Mouse (Mus musculus): ENCODE measurements around the gene Aire. TPM values are rescaled to one million over a fixed set of nuclear protein-coding genes. Genes with fewer than 3 reads are reported as not detected.
"Not testable (repeated sequence)": the region's sequence is repeated elsewhere in the genome, so short reads cannot be mapped to it uniquely, and the experiment has no call there.

Gene Aire
- polyA plus RNA-seq, 1 experiment from 2014 or later: 2.3 TPM

DNA sequence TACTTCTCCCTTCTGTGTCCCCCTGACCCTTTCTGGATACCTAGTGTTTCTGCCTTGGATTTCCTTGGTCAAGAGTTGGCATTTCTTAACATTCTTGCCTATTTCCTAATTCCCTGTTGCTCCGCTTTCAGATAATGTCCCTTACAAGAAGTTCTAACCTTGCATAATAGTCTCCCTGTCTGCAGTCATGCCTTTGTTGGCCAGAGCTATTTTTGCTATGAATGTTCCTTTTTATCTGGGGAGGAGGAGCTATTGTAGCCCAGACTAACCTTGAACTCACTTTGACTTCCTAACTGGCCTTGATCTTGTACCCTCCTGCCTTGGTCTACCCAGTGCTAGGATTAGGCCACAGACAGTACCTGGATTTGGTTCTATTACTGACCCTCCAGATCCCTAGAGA, 27.9 kb downstream of the Aire start:
- WGBS: 88% methylated on average over 1 of the region's 1 CpGs
- Histone ChIP-seq H3K9me3 (ENCODE audit: control insufficient read depth, low read length) (no peaks in the 10 kb centered on the region), H3K9ac (ENCODE audit: low read length) (no peak overlapping the region), H3K4me3 (ENCODE audit: low read length) (no peak overlapping the region), H3K27me3 (ENCODE audit: control insufficient read depth, insufficient read depth, low read depth, low read length) (no peaks in the 10 kb centered on the region; the same call in 1 of the 2 replicates), H3K36me3 (ENCODE audit: control insufficient read depth, insufficient read depth, low read length) (no peaks in the 10 kb centered on the region), H3K4me1 (replicated peaks; ENCODE audit: control insufficient read depth, insufficient read depth, low read length) (peaks cover 2% of the 10 kb centered on the region; the same call in 1 of the 2 replicates), H3K4me2 (ENCODE audit: low read depth, low read length) (no peak overlapping the region), H3K27ac (ENCODE audit: low read length) (no peak overlapping the region)
- ATAC-seq (ENCODE audit: low read depth): no peak

- H3K9ac ChIP-seq (ENCODE audit: low read length): no peak overlapping the region
- 90% methylated on average over 18 of the region's 18 CpGs for WGBS
- H3K4me1 ChIP-seq (replicated peaks; ENCODE audit: control insufficient read depth, insufficient read depth, low read length): peaks cover 14% of the 10 kb centered on the region
- no peaks in the 10 kb centered on the region; the same call in 1 of the 2 replicates for H3K27me3 ChIP-seq (ENCODE audit: control insufficient read depth, insufficient read depth, low read depth, low read length)
- no peaks in the 10 kb centered on the region for H3K36me3 ChIP-seq (ENCODE audit: control insufficient read depth, insufficient read depth, low read length)
- H3K9me3 ChIP-seq (ENCODE audit: control insufficient read depth, low read length): no peaks in the 10 kb centered on the region
- no peak overlapping the region for H3K4me3 ChIP-seq (ENCODE audit: low read length)
- H3K27ac ChIP-seq (ENCODE audit: low read length): no peak overlapping the region
- ATAC-seq (ENCODE audit: low read depth): no peak
- H3K4me2 ChIP-seq (ENCODE audit: low read depth, low read length): no peak overlapping the region
Measured at GRCm38 (mm10) chr10:78012661-78013495, 30.5 kb downstream of the Aire start.

DNA sequence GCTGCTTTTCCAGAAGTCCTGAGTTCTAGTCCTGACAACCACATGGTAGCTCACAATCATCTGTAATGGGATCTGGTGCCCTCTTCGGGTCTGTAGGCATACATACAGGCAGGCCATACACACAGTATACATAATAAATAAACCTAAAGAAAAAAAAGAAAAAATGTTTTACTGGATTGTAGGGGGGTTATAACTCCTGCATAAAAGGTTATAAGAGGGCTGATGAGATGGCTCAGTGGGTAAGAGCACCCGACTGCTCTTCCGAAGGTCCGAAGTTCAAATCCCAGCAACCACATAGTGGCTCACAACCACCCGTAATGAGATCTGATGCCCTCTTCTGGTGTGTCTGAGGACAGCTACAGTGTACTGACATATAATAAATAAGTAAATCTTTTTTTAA, 32.3 kb downstream of the Aire start:
- H3K27me3 ChIP-seq (ENCODE audit: control insufficient read depth, insufficient read depth, low read depth, low read length); H3K9ac ChIP-seq (ENCODE audit: low read length); H3K4me3 ChIP-seq (ENCODE audit: low read length); H3K27ac ChIP-seq (ENCODE audit: low read length); H3K36me3 ChIP-seq (ENCODE audit: control insufficient read depth, insufficient read depth, low read length); H3K4me2 ChIP-seq (ENCODE audit: low read depth, low read length); H3K9me3 ChIP-seq (ENCODE audit: control insufficient read depth, low read length); ATAC-seq (ENCODE audit: low read depth): not testable (repeated sequence)
- whole genome bisulfite sequencing: 89% methylated on average over 5 of the region's 5 CpGs
- H3K4me1 ChIP-seq (replicated peaks; ENCODE audit: control insufficient read depth, insufficient read depth, low read length): peaks cover 27% of the 10 kb centered on the region

- H3K4me3 ChIP-seq (ENCODE audit: low read length): peak overlapping the region; percentile 84
- H3K4me2 ChIP-seq (ENCODE audit: low read depth, low read length): peak overlapping the region; percentile 92
- 16% methylated on average over 10 of the region's 10 CpGs for WGBS
- H3K27me3 ChIP-seq (ENCODE audit: control insufficient read depth, insufficient read depth, low read depth, low read length): no peaks in the 10 kb centered on the region
- H3K4me1 ChIP-seq (replicated peaks; ENCODE audit: control insufficient read depth, insufficient read depth, low read length): peaks cover 27% of the 10 kb centered on the region
- H3K9me3 ChIP-seq (ENCODE audit: control insufficient read depth, low read length): no peaks in the 10 kb centered on the region
- peak overlapping the region; percentile 59 for H3K9ac ChIP-seq (ENCODE audit: low read length)
- H3K27ac ChIP-seq (ENCODE audit: low read length): peak overlapping the region; percentile 78; the same call in 1 of the 2 replicates
- no peaks in the 10 kb centered on the region for H3K36me3 ChIP-seq (ENCODE audit: control insufficient read depth, insufficient read depth, low read length)
- ATAC-seq (ENCODE audit: low read depth): no peak
Measured at GRCm38 (mm10) chr10:78010335-78010734, 33.1 kb downstream of the Aire start.

DNA sequence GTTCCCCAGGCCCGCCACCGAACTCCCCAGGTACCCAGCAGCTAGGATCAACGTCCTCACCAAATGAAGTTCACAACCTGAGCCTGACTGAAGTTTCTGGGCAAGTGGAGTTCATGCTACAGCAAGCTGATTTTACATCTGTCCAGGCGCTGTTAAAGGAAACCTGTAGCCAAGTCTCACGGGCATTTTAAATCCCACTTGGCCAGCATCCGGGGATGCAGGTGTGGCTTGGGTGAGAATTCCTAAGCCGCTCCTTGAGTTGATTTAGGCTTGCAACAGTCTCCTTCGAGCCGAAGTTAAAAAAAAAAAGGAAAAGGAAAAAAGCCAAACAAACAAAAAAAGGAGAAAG, 33.5 kb downstream of the Aire start, which contains the start of gene Pfkl:
Gene Pfkl, minus strand, starts transcription at position 139 of the 349 bp plus-strand sequence.
- no peaks in the 10 kb centered on the region for H3K27me3 ChIP-seq (ENCODE audit: control insufficient read depth, insufficient read depth, low read depth, low read length)
- under 1% methylated on average over 9 of the region's 9 CpGs for WGBS
- H3K9ac ChIP-seq (ENCODE audit: low read length): peak within 1 kb of the TSS; percentile 90
- peaks cover 27% of the 10 kb centered on the region for H3K4me1 ChIP-seq (replicated peaks; ENCODE audit: control insufficient read depth, insufficient read depth, low read length)
- ATAC-seq (ENCODE audit: low read depth): peak; percentile 15; the same call in 1 of the 2 replicates
- H3K27ac ChIP-seq (ENCODE audit: low read length): peak within 1 kb of the TSS; percentile 99
- peak within 1 kb of the TSS; percentile 92 for H3K4me2 ChIP-seq (ENCODE audit: low read depth, low read length)
- H3K36me3 ChIP-seq (ENCODE audit: control insufficient read depth, insufficient read depth, low read length): no peaks in the 10 kb centered on the region
- no peaks in the 10 kb centered on the region for H3K9me3 ChIP-seq (ENCODE audit: control insufficient read depth, low read length)
- H3K4me3 ChIP-seq (ENCODE audit: low read length): peak within 1 kb of the TSS; percentile 84

DNA sequence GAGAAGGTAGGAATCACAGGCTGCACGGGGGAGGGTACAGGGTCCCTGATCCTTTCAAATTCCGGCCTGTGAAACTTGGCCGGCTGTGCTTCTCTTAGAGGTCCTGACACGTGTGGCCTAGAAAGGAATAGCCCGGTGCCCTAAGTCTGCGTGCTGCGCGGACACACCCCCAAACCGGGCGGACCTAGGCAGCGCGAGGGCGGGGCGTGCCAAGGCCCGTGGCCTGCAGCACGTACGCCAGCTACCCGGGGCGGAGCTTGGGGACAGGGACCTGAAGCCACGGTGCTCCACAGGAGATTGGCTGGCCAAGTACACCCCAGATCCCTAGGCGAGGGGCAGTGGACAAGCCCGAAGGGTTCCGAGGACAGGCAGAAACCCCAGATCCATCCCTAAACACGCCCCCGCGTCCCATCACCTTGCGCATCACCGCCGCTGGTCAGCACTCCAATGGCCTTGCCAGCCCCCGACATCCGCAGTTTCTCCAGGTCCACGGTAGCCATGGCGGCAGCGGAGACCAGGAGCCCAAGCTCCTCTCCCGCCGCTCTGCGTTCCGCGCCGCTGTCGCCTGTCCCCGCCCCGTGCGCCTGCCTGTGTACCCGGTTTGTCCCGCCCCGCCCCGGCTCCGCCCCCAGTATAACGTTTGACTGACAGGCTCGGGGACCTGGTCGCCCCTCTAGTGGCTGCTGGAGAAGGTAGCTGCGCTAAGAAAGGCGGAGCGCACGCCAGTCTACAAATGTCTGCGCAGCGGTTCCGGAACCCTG, 34.0 kb downstream of the Aire start:
- no peaks in the 10 kb centered on the region for H3K9me3 ChIP-seq (ENCODE audit: control insufficient read depth, low read length)
- no peaks in the 10 kb centered on the region for H3K36me3 ChIP-seq (ENCODE audit: control insufficient read depth, insufficient read depth, low read length)
- H3K9ac ChIP-seq (ENCODE audit: low read length): peak overlapping the region; percentile 90
- H3K27me3 ChIP-seq (ENCODE audit: control insufficient read depth, insufficient read depth, low read depth, low read length): no peaks in the 10 kb centered on the region
- H3K4me2 ChIP-seq (ENCODE audit: low read depth, low read length): peak overlapping the region; percentile 92
- H3K4me3 ChIP-seq (ENCODE audit: low read length): peak overlapping the region; percentile 84
- peak; percentile 98 for ATAC-seq (ENCODE audit: low read depth)
- WGBS: under 1% methylated on average over 57 of the region's 59 CpGs
- H3K27ac ChIP-seq (ENCODE audit: low read length): peak overlapping the region; percentile 99
- peaks cover 27% of the 10 kb centered on the region for H3K4me1 ChIP-seq (replicated peaks; ENCODE audit: control insufficient read depth, insufficient read depth, low read length)

DNA sequence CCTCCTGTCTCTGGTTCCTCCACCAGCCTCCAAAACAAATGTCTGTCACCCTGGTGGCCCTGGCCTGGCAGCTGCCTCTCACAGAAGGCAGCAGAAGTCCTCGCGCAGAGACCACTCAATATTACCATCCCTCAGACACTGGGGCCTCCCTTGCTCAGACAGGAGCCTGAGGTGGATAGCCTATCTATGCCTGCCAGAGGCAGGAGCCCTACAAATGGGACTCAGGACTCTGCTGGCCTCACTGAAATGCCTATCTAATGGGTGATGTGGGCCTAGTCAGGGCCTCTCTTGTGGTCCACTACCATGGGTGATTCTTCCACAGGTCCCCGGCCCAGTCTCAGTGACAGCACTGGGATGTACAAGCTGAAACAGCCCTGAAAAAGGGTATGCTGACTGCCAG, 35.2 kb downstream of the Aire start:
- H3K9ac ChIP-seq (ENCODE audit: low read length): peak overlapping the region; percentile 90
- peaks cover 27% of the 10 kb centered on the region for H3K4me1 ChIP-seq (replicated peaks; ENCODE audit: control insufficient read depth, insufficient read depth, low read length)
- H3K36me3 ChIP-seq (ENCODE audit: control insufficient read depth, insufficient read depth, low read length): no peaks in the 10 kb centered on the region
- no peaks in the 10 kb centered on the region for H3K27me3 ChIP-seq (ENCODE audit: control insufficient read depth, insufficient read depth, low read depth, low read length)
- peak overlapping the region; percentile 84 for H3K4me3 ChIP-seq (ENCODE audit: low read length)
- H3K9me3 ChIP-seq (ENCODE audit: control insufficient read depth, low read length): no peaks in the 10 kb centered on the region
- WGBS: 73% methylated on average over 3 of the region's 3 CpGs
- H3K4me2 ChIP-seq (ENCODE audit: low read depth, low read length): peak overlapping the region; percentile 92
- no peak for ATAC-seq (ENCODE audit: low read depth)
- H3K27ac ChIP-seq (ENCODE audit: low read length): no peak overlapping the region; the same call in 1 of the 2 replicates

DNA sequence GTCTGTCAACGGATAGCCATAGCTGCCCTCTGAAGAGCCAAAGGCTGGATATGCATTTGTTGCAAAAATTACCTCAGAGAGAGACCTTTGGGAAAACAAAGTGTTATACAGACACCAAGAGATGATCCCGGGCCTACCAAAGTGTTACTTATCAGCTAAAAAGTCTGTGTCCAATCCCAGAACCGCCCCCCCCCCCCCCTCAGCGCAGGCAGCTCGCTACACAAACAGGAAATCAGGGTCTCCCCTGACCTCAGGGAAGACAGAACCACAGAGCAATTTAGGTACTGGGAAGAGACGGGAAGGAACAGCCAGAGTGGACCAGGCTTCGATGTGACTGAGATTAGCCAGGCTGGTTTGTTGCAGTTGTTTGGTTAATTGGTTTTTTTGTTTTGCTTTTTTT, 36.2 kb downstream of the Aire start:
- peak overlapping the region; percentile 1; the same call in 1 of the 2 replicates for H3K9ac ChIP-seq (ENCODE audit: low read length)
- H3K9me3 ChIP-seq (ENCODE audit: control insufficient read depth, low read length): no peaks in the 10 kb centered on the region
- 31% methylated on average over 6 of the region's 7 CpGs for WGBS
- no peaks in the 10 kb centered on the region for H3K27me3 ChIP-seq (ENCODE audit: control insufficient read depth, insufficient read depth, low read depth, low read length)
- peak overlapping the region; percentile 15; the same call in 1 of the 2 replicates for H3K27ac ChIP-seq (ENCODE audit: low read length)
- no peak for ATAC-seq (ENCODE audit: low read depth)
- H3K4me2 ChIP-seq (ENCODE audit: low read depth, low read length): peak overlapping the region; percentile 2; the same call in 1 of the 2 replicates
- H3K36me3 ChIP-seq (ENCODE audit: control insufficient read depth, insufficient read depth, low read length): no peaks in the 10 kb centered on the region
- peaks cover 27% of the 10 kb centered on the region for H3K4me1 ChIP-seq (replicated peaks; ENCODE audit: control insufficient read depth, insufficient read depth, low read length)
- H3K4me3 ChIP-seq (ENCODE audit: low read length): no peak overlapping the region

- 81% methylated on average over 4 of the region's 4 CpGs for WGBS
- Histone ChIP-seq H3K27ac (ENCODE audit: low read length) (no peak overlapping the region), H3K9ac (ENCODE audit: low read length) (no peak overlapping the region), H3K4me2 (ENCODE audit: low read depth, low read length) (no peak overlapping the region), H3K9me3 (ENCODE audit: control insufficient read depth, low read length) (no peaks in the 10 kb centered on the region), H3K4me3 (ENCODE audit: low read length) (no peak overlapping the region), H3K36me3 (ENCODE audit: control insufficient read depth, insufficient read depth, low read length) (peaks cover 5% of the 10 kb centered on the region; the same call in 1 of the 2 replicates), H3K27me3 (ENCODE audit: control insufficient read depth, insufficient read depth, low read depth, low read length) (no peaks in the 10 kb centered on the region), H3K4me1 (replicated peaks; ENCODE audit: control insufficient read depth, insufficient read depth, low read length) (peaks cover 27% of the 10 kb centered on the region)
- no peak for ATAC-seq (ENCODE audit: low read depth)
Measured at GRCm38 (mm10) chr10:78005791-78006438, 37.5 kb downstream of the Aire start.

Data from lung, embryonic 16.5 days (tissue).